Mouse (Mus musculus): Measurements from ENCODE around the gene Olfr764-ps1. TPM values are rescaled to one million over a fixed set of nuclear protein-coding genes. Genes with fewer than 3 reads are reported as not detected.

Olfr764-ps1 gene
- polyA plus RNA-seq, 1 experiment, result not detected

Other genes with a start within 250 kb of the Olfr764-ps1 start
- gene Mmp19, start 249.0 kb downstream of the Olfr764-ps1 start, polyA plus RNA-seq (2012; rRNA removed), result 2.4 and 3.4 TPM in 2 replicates
- gene Dnajc14, start 235.8 kb downstream of the Olfr764-ps1 start, polyA plus RNA-seq (2012; rRNA removed), result 24.2 and 25.3 TPM in 2 replicates
- 21.8 and 22.3 TPM in 2 replicates for gene Tmem198b, start 235.5 kb downstream of the Olfr764-ps1 start, polyA plus RNA-seq (2012; rRNA removed)
- gene Sarnp, start 222.6 kb downstream of the Olfr764-ps1 start, polyA plus RNA-seq (2012; rRNA removed), result 55.8 and 69.0 TPM in 2 replicates
- gene Ormdl2, start 218.3 kb downstream of the Olfr764-ps1 start, polyA plus RNA-seq (2012; rRNA removed), result 15.3 and 17.3 TPM in 2 replicates
- gene Gdf11, start 148.2 kb downstream of the Olfr764-ps1 start, polyA plus RNA-seq (2012; rRNA removed), result 17.0 and 17.2 TPM in 2 replicates
- 82.7 and 95.6 TPM in 2 replicates for gene Cd63, start 138.9 kb downstream of the Olfr764-ps1 start, polyA plus RNA-seq (2012; rRNA removed)
- 12.3 and 15.7 TPM in 2 replicates for gene Rdh5, start 117.0 kb downstream of the Olfr764-ps1 start, polyA plus RNA-seq (2012; rRNA removed)
- 233 and 273 TPM in 2 replicates for gene Bloc1s1, start 115.9 kb downstream of the Olfr764-ps1 start, polyA plus RNA-seq (2012; rRNA removed)
- gene Itga7, start 106.1 kb downstream of the Olfr764-ps1 start, polyA plus RNA-seq (2012; rRNA removed), result 23.4 and 26.8 TPM in 2 replicates
- gene Mettl7b, start 78.9 kb downstream of the Olfr764-ps1 start, polyA plus RNA-seq (2012; rRNA removed), result not detected in 2 replicates
- gene Olfr9, start 50.5 kb downstream of the Olfr764-ps1 start, polyA plus RNA-seq (2012; rRNA removed), result not detected in 2 replicates
- gene Olfr763, start 29.1 kb downstream of the Olfr764-ps1 start, polyA plus RNA-seq (2012; rRNA removed), result 0.04 TPM in 1 of 2 replicates, not detected in the other
- gene Olfr765, start 10.1 kb upstream of the Olfr764-ps1 start, polyA plus RNA-seq (2012; rRNA removed), result not detected in 2 replicates
- not detected in 2 replicates for gene Olfr766-ps1, start 29.1 kb upstream of the Olfr764-ps1 start, polyA plus RNA-seq (2012; rRNA removed)
- gene Olfr767, start 43.0 kb upstream of the Olfr764-ps1 start, polyA plus RNA-seq (2012; rRNA removed), result not detected in 2 replicates
- not detected in 2 replicates for gene Olfr768, start 59.5 kb upstream of the Olfr764-ps1 start, polyA plus RNA-seq (2012; rRNA removed)
- not detected in 2 replicates for gene Olfr769, start 78.0 kb upstream of the Olfr764-ps1 start, polyA plus RNA-seq (2012; rRNA removed)
- gene Olfr770, start 99.1 kb upstream of the Olfr764-ps1 start, polyA plus RNA-seq (2012; rRNA removed), result not detected in 2 replicates
- not detected in 2 replicates for gene Olfr771, start 124.9 kb upstream of the Olfr764-ps1 start, polyA plus RNA-seq (2012; rRNA removed)
- not detected in 2 replicates for gene Olfr772, start 138.0 kb upstream of the Olfr764-ps1 start, polyA plus RNA-seq (2012; rRNA removed)
- gene Olfr773, start 147.5 kb upstream of the Olfr764-ps1 start, polyA plus RNA-seq (2012; rRNA removed), result not detected in 2 replicates
- not detected in 2 replicates for gene Olfr774, start 196.3 kb upstream of the Olfr764-ps1 start, polyA plus RNA-seq (2012; rRNA removed)
- 0.04 TPM in 1 of 2 replicates, not detected in the other for gene Olfr775, start 208.5 kb upstream of the Olfr764-ps1 start, polyA plus RNA-seq (2012; rRNA removed)
- not detected in 2 replicates for gene Olfr776, start 219.2 kb upstream of the Olfr764-ps1 start, polyA plus RNA-seq (2012; rRNA removed)
- not detected in 2 replicates for gene Olfr777, start 231.6 kb upstream of the Olfr764-ps1 start, polyA plus RNA-seq (2012; rRNA removed)

Data from frontal cortex, adult 2 months (tissue).